Mouse (Mus musculus) embryonic stem cell, embryonic (primary cell): Measurements from ENCODE around the gene Ezh1.

Source experiments
- CTCF ChIA-PET, 4 experiments: fragments of 300-600 bp in 2 of 4; fragments of 350-600 bp in 2 of 4; sonication (Branson Sonifier 250); formaldehyde crosslinking; loops; one replicate each; lab custom pipeline; 2022; ENCODE audit warnings: inconsistent platforms in 2 of 4; lab: Charles Lee
- POLR2A ChIA-PET, 4 experiments: fragments of 300-600 bp in 2 of 4; fragments of 350-600 bp in 2 of 4; sonication (Branson Sonifier 250); formaldehyde crosslinking; loops; one replicate each; lab custom pipeline; 2022; ENCODE audit warnings: antibody characterized with exemption in 4 of 4, inconsistent platforms in 1 of 4; lab: Charles Lee

Ezh1 gene

DNA sequence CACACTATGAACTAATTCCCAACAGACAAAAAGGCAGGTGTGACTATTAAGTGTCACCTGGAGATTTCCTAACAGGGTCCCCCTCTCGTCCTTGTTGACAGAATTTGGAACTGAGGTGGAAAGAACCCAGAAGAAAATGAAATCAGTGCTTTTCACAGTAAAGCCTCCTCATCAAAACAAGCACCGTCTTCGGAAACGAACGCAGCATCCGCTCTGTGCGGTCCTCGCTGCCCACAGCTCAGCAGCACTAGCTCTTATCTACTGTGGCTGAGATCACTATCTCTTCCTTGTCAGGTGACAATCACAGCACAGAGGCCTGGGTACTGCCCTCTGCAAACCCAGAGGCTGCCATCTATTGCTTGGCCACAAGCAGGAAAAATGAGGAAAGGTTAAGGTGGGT lies 30.1 kb downstream of the Ezh1 start:
- CTCF ChIA-PET = interaction anchor here in 1 of 4 experiments (1.0 to 1.9 kb wide), 2 partner anchors 16 to 20 kb away, joined by 4 to 10 read pairs; no protein-coding TSS in a partner anchor
- POLR2A ChIA-PET = interaction anchor here in 2 of 4 experiments (0.9 to 1.3 kb wide), 5 partner anchors 9 to 33 kb away, joined by 3 to 15 read pairs (median 3); no protein-coding TSS in a partner anchor

- POLR2A ChIA-PET = interaction anchor here in 2 of 4 experiments (1.3 kb wide), 2 partner anchors 32 to 33 kb away, joined by 3 to 15 read pairs; no protein-coding TSS in a partner anchor
- CTCF ChIA-PET = interaction anchor here in 1 of 4 experiments (1.9 kb wide), 1 partner anchor 15 kb away, joined by 10 read pairs; no protein-coding TSS in a partner anchor
Observed at GRCm38 (mm10) chr11:101195571-101195970, 30.7 kb downstream of the Ezh1 start.

- CTCF ChIA-PET = no interaction called here
- POLR2A ChIA-PET = no interaction called here
Observed at GRCm38 (mm10) chr11:101195101-101195500, 31.2 kb downstream of the Ezh1 start.

DNA sequence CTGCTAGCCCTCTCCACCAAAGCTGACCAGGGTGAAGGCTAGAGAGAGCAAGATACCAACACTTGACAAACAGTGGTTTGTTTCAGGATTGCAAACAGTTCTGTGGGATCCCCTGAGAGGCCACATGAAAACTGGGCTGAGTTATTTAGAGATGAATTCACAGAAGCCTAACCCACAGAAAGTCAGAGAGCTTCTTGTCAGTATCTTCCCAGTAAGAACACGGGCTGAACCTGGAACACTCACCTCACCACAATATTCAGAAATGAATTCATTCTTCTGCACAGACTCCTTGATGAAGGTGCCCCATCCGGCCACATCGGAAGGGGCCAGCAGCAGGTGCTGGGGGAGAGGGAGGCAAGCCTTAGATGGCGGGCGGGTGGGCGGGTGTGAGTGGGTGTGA lies 31.6 kb downstream of the Ezh1 start:
- ChIA-PET POLR2A (interaction anchor here in 1 of 4 experiments (1.4 kb wide), 1 partner anchor 65 kb away, joined by 3 read pairs; no protein-coding TSS in a partner anchor), CTCF (interaction anchor here in 1 of 4 experiments (0.9 kb wide), 1 partner anchor 9 kb away, joined by 4 read pairs; no protein-coding TSS in a partner anchor)

- POLR2A ChIA-PET = interaction anchor here in 1 of 4 experiments (1.4 kb wide), 1 partner anchor 65 kb away, joined by 3 read pairs; no protein-coding TSS in a partner anchor
- CTCF ChIA-PET = interaction anchor here in 1 of 4 experiments (0.8 to 0.9 kb wide), 2 partner anchors 10 to 13 kb away, joined by 3 to 4 read pairs; no protein-coding TSS in a partner anchor
Observed at GRCm38 (mm10) chr11:101194137-101194536, 32.1 kb downstream of the Ezh1 start.

- CTCF ChIA-PET = interaction anchor here (0.5 to 4.7 kb wide), 8 partner anchors 8 to 154 kb away, joined by 3 to 24 read pairs (median 4); partner anchors contain the start of genes Ezh1 (in 1 of the 4) and Ramp2 (in 1 of the 4)
Observed at GRCm38 (mm10) chr11:101193076-101193475, 33.2 kb downstream of the Ezh1 start.

DNA sequence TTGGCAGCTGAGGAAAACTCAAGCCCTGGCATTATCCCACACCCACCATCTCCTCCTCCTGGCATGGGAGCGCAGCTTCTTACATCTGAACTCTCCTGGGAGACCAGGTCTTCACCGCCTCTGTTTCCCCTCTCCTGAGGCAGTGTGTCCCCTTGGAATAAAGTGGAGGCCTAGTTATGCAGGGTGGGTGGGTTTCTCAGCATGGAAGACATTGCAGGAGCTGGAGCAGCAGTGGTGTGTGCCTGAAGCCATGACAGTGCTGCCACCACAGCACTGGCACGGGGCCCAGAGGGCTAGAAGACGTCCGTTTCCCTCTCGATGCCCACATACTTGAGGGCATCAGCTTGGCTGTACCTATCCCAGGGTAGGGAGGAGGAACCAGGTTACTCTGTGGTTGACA lies 33.6 kb downstream of the Ezh1 start:
- CTCF ChIA-PET = interaction anchor here in 3 of 4 experiments (0.8 to 4.7 kb wide), 9 partner anchors 8 to 154 kb away, joined by 3 to 24 read pairs (median 3); partner anchors contain the start of genes Ezh1 (in 1 of the 3) and Ramp2 (in 1 of the 3)
- POLR2A ChIA-PET = interaction anchor here in 3 of 4 experiments (1.0 to 2.6 kb wide), 7 partner anchors 8 to 179 kb away, joined by 3 to 6 read pairs (median 4); partner anchors contain the start of genes Cntd1 (in 1 of the 3) and Coa3 (in 1 of the 3)

More at GRCm38 (mm10) chr11:101193076-101193475, 33.2 kb downstream of the Ezh1 start:
- POLR2A ChIA-PET = interaction anchor here in 2 of 4 experiments (1.0 to 2.6 kb wide), 6 partner anchors 8 to 179 kb away, joined by 3 to 6 read pairs (median 4); no protein-coding TSS in a partner anchor

- ChIA-PET POLR2A (interaction anchor here (0.5 to 3.0 kb wide), 17 partner anchors 8 to 250 kb away, joined by 3 to 9 read pairs (median 4); partner anchors contain the start of genes Cntd1 (in 2 of the 4), Coa3 (in 2 of the 4), Plekhh3 (in 1 of the 4) and Rpl27 (in 1 of the 4)), CTCF (interaction anchor here (0.6 to 4.7 kb wide), 21 partner anchors 9 to 348 kb away, joined by 3 to 24 read pairs (median 4); partner anchors contain the start of genes Becn1 (in 2 of the 4), Ezh1 (in 1 of the 4) and Ramp2 (in 1 of the 4))
Observed at GRCm38 (mm10) chr11:101191919-101192470, 34.3 kb downstream of the Ezh1 start.

GRCm38 (mm10) chr11:101190913-101191907 lies 35.1 kb downstream of the Ezh1 start:
- CTCF ChIA-PET = interaction anchor here (0.5 to 4.7 kb wide), 26 partner anchors 9 to 592 kb away, joined by 3 to 24 read pairs (median 4); partner anchors contain the start of genes Becn1 (in 2 of the 4) and Rpl27 (in 1 of the 4)
- POLR2A ChIA-PET = interaction anchor here (0.5 to 3.0 kb wide), 22 partner anchors 9 to 432 kb away, joined by 3 to 9 read pairs (median 3); partner anchors contain the start of genes Cntd1 (in 2 of the 4), Coa3 (in 2 of the 4), Cntnap1 (in 1 of the 4) and Kcnh4 (in 1 of the 4)

GRCm38 (mm10) chr11:101190181-101190912 lies 35.9 kb downstream of the Ezh1 start:
- POLR2A ChIA-PET = interaction anchor here (0.6 to 3.0 kb wide), 22 partner anchors 8 to 431 kb away, joined by 3 to 9 read pairs (median 3); partner anchors contain the start of genes Cntd1 (in 1 of the 4), Cntnap1 (in 1 of the 4), Coa3 (in 1 of the 4) and Kcnh4 (in 1 of the 4)
- CTCF ChIA-PET = interaction anchor here (0.5 to 4.7 kb wide), 18 partner anchors 8 to 592 kb away, joined by 3 to 24 read pairs (median 5); partner anchors contain the start of genes Becn1 (in 1 of the 4) and Rpl27 (in 1 of the 4)

DNA sequence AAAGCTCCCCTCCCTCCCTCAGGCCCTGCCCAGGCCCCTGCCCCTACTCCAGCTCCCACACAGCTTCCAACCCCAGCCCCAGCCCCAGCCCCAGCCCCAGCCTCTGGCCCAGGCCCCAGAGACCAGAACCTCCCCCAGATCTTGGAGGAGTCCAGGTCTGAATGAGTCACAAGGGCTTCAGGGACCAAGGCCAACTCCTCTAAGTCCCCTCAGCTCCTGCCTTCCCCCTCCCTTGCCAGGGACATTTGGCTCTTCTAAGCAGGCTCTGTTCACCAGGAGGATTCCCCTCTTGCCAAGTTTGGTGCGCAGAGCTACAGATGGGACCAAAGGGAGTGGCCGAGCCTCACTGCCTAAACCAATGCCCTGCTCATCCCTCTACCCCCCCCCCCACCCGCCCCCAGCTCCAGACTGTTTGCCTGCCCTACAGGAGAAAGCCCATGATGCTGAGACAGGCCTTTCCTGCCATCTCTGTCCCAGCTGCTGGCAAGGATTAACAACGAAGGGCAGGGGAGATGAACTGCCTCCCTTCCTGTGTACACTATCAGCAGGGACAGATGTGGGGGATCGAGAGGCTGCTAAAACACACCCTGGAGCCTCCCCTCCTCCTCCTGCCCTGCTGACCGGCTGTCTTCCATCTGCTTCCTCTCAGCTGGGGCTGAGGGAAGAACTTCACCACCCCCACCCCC lies 36.6 kb downstream of the Ezh1 start:
- POLR2A ChIA-PET = interaction anchor here in 3 of 4 experiments (0.6 to 4.1 kb wide), 11 partner anchors 8 to 263 kb away, joined by 3 to 14 read pairs (median 3); no protein-coding TSS in a partner anchor
- CTCF ChIA-PET = interaction anchor here (0.5 to 4.7 kb wide), 12 partner anchors 9 to 170 kb away, joined by 3 to 24 read pairs (median 3); no protein-coding TSS in a partner anchor

- ChIA-PET CTCF (interaction anchor here (0.6 to 4.7 kb wide), 8 partner anchors 11 to 891 kb away, joined by 3 to 24 read pairs (median 5); partner anchors contain the start of gene Becn1 (in 1 of the 4)), POLR2A (interaction anchor here (0.6 to 4.1 kb wide), 7 partner anchors 12 to 72 kb away, joined by 3 to 14 read pairs (median 3); partner anchors contain the start of genes Plekhh3 (in 1 of the 4) and Wnk4 (in 1 of the 4))
Observed at GRCm38 (mm10) chr11:101188166-101188805, 38.0 kb downstream of the Ezh1 start.

- ChIA-PET CTCF (interaction anchor here (0.6 to 2.1 kb wide), 5 partner anchors 11 to 890 kb away, joined by 3 to 13 read pairs (median 5); no protein-coding TSS in a partner anchor), POLR2A (interaction anchor here (0.5 to 4.1 kb wide), 8 partner anchors 9 to 261 kb away, joined by 3 to 14 read pairs (median 3); partner anchors contain the start of genes Plekhh3 (in 1 of the 4) and Wnk4 (in 1 of the 4))
Observed at GRCm38 (mm10) chr11:101187541-101187940, 38.7 kb downstream of the Ezh1 start.

DNA sequence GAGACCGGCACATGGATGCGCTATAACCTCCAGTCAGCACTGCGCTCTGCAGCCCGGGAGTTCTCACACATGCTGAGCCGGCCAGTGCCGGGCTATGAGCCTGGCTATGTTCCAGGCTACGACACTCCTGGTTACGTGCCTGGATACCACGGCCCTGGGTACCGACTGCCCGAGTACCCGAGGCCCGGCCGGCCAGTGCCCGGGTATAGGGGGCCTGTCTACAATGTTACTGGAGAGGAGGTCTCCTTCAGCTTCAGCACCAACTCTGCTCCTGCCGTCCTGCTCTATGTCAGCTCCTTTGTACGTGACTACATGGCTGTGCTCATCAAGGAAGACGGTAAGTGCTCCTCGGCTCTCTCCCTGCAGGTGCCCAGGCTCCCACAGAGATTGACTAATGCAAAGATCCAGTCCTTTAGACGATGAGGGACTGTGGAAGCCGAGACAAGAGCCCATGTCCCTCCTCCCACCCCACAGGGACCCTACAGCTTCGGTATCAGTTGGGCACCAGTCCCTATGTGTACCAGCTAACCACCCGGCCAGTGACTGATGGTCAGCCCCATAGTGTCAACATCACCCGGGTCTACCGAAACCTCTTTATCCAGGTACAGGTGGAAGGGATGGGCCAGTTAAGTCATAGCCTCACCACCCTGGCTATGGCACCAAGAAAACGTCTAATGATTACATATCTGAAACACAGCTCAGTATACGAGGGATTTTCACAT lies 39.6 kb downstream of the Ezh1 start:
- POLR2A ChIA-PET = interaction anchor here in 3 of 4 experiments (0.5 to 4.1 kb wide), 5 partner anchors 10 to 261 kb away, joined by 3 to 14 read pairs (median 3); partner anchors contain the start of gene Plekhh3 (in 1 of the 3)

More for the DNA sequence above, 39.6 kb downstream of the Ezh1 start:
- CTCF ChIA-PET = interaction anchor here (0.6 to 2.1 kb wide), 9 partner anchors 9 to 132 kb away, joined by 3 to 13 read pairs (median 3); no protein-coding TSS in a partner anchor
